Mouse (Mus musculus) liver, embryonic 14.5 days (tissue): ENCODE results near the gene Slc25a13. TPM values are rescaled to one million over a fixed set of nuclear protein-coding genes. Genes with fewer than 3 reads are reported as not detected.

ENCODE experiments used
- ATAC-seq: fragments of 200-750 bp; cut with Nextera tagmentation; 2 replicates; pipeline ENCODE4 v1.8.0; 2017; ENCODE audit warnings: moderate number of reproducible peaks, mild to moderate bottlenecking, moderate library complexity; ENCODE audit not compliant: insufficient read depth
- DNase-seq, 3 experiments: peaks; one replicate each; pipeline ENCODE4 v3.0.0-alpha.2; 2012 to 2013; ENCODE audit warnings: low read depth in 3 of 3, low spot score in 3 of 3
- H3K27ac ChIP-seq: fragments of 300-500 bp; sonication (generic); 2 replicates; pipeline ENCODE4 v1.5.1; 2014; ENCODE audit warnings: moderate library complexity, mild to moderate bottlenecking, control low read depth, inconsistent platforms
- H3K27me3 ChIP-seq: fragments of 300-500 bp; sonication (generic); 2 replicates; pipeline ENCODE4 v1.6.1; 2014; ENCODE audit warnings: mild to moderate bottlenecking, low read length, moderate library complexity; ENCODE audit not compliant: control insufficient read depth, insufficient read depth
- H3K36me3 ChIP-seq: fragments of 300-500 bp; sonication (generic); replicated peaks from 2 replicates; pipeline ENCODE4 v1.6.1; 2014; ENCODE audit warnings: low read depth; ENCODE audit not compliant: control insufficient read depth, insufficient read depth
- H3K4me1 ChIP-seq, 2 experiments: fragments of 200-500 bp in 1 of 2; fragments of 300-500 bp in 1 of 2; sonication (generic) in 1 of 2; replicated peaks; 2 replicates each; pipeline ENCODE4 v1.6.1; 2012 to 2014; ENCODE audit warnings: antibody characterized with exemption in 1 of 2, inconsistent platforms in 1 of 2, low read length in 1 of 2; ENCODE audit not compliant: control insufficient read depth in 2 of 2, insufficient read depth in 2 of 2
- H3K4me2 ChIP-seq: fragments of 300-500 bp; sonication (generic); 2 replicates; pipeline ENCODE4 v1.6.1; 2014; ENCODE audit warnings: low read depth, mild to moderate bottlenecking, control low read depth, moderate library complexity
- H3K4me3 ChIP-seq, 2 experiments: fragments of 200-500 bp in 1 of 2; fragments of 300-500 bp in 1 of 2; sonication (generic) in 1 of 2; 2 replicates each; pipeline ENCODE4 v1.5.1; 2012 to 2014; ENCODE audit warnings: low read depth in 2 of 2, low read length in 2 of 2, mild to moderate bottlenecking in 2 of 2, control low read depth in 1 of 2, inconsistent platforms in 1 of 2, moderate library complexity in 1 of 2; ENCODE audit not compliant: insufficient read depth in 1 of 2
- H3K9ac ChIP-seq: fragments of 300-500 bp; sonication (generic); replicated peaks from 2 replicates; pipeline ENCODE4 v1.6.1; 2014; ENCODE audit warnings: mild to moderate bottlenecking, control low read depth, moderate library complexity
- H3K9me3 ChIP-seq: fragments of 300-500 bp; sonication (generic); 2 replicates; pipeline ENCODE4 v1.6.1; 2016; ENCODE audit warnings: low read length, mixed read lengths; ENCODE audit not compliant: control insufficient read depth
- CTCF ChIP-seq: IDR thresholded peaks from 2 replicates; pipeline ENCODE4 v1.5.1; 2016; ENCODE audit warnings: antibody characterized with exemption, low read depth, control low read depth
- EP300 ChIP-seq: IDR thresholded peaks from 2 replicates; pipeline ENCODE4 v1.6.1; 2016; ENCODE audit warnings: antibody characterized with exemption, low read depth
- WGBS: fragments of 180-500 bp; shearing (Covaris S2); extraction: QIAGEN DNeasy Blood & Tissue Kit; methylation state at CpG from one replicate; pipeline ENCODE4 v1.1.7; 2014; ENCODE audit not compliant: insufficient replicate concordance; 5-methylcytosine and 5-hydroxymethylcytosine counted together
- polyA plus RNA-seq, 2 experiments: library from polyadenylated mRNA; depleted of rRNA in 1 of 2; stranded (reverse) in 1 of 2; unstranded in 1 of 2; fragments of >200 nt; fragmentation: Nextera tagmentation in 1 of 2; extraction: Ambion mirVana in 1 of 2; gene quantifications; 2 replicates each; pipeline versions ENCODE4 v1.2.1 to v1.2.3; 2012 to 2014

The Slc25a13 gene
- polyA plus RNA-seq, 2 experiments: 11.6 to 26.0 TPM

DNA sequence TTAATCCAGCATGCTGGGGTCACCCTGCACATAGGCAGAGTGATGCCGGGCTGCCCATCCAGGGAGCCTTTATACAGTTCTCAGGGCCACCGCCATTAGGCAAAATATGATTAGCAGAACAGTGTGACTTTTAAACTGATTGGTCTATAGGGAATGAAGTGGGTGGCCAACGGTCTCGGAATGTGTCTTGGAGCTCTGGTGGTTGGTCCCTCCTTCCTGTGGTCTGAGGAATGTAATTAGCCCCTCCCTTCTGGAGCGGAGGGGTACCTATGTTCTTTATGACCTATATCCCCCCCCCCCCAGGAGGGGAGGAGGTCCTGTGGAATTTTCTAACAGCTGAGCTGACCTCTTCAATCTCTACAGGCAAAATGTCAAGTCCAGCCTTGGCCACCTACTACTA lies 77.9 kb downstream of the Slc25a13 start:
- Histone ChIP-seq H3K27me3 (no peaks in the 10 kb centered on the region), H3K9me3 (no peaks in the 10 kb centered on the region), H3K9ac (no peak overlapping the region), H3K36me3 (no peaks in the 10 kb centered on the region), H3K4me1 (no peaks in the 10 kb centered on the region), H3K4me3 (no peak overlapping the region), H3K27ac (no peak overlapping the region), H3K4me2 (no peak overlapping the region)
- TF ChIP-seq CTCF (no peak), EP300 (no peak)
- DNase-seq (no peak), ATAC-seq (no peak)
- WGBS: 72% methylated on average over 5 of the region's 5 CpGs

DNA sequence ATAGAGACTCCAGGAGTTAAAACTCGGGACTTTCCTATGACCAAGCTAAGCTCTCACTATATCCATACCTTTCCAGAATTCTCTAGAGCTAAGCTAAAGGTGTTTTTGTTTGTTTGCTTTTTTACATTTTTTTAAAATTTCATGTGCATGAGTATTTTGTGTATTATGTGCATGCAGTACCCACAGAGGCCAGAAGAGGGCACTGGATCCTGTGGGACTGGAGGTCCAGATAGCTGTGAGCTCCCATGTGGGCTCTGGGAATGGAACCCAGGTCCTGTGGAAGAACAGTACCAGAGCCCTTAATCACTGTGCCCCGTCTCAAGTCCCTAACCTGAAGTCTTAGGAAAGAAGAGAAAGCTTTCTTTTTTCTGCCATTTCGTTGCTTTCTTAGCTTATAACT lies 80.2 kb downstream of the Slc25a13 start:
- Histone ChIP-seq H3K9me3 (no peaks in the 10 kb centered on the region), H3K27ac (no peak overlapping the region), H3K4me2 (no peak overlapping the region), H3K36me3 (no peaks in the 10 kb centered on the region), H3K27me3 (no peaks in the 10 kb centered on the region), H3K9ac (no peak overlapping the region), H3K4me1 (no peaks in the 10 kb centered on the region), H3K4me3 (no peak overlapping the region)
- WGBS: 65% methylated on average over 3 of the region's 3 CpGs
- no peak for ATAC-seq
- TF ChIP-seq CTCF (peak; percentile 72), EP300 (no peak)
- no peak for DNase-seq

DNA sequence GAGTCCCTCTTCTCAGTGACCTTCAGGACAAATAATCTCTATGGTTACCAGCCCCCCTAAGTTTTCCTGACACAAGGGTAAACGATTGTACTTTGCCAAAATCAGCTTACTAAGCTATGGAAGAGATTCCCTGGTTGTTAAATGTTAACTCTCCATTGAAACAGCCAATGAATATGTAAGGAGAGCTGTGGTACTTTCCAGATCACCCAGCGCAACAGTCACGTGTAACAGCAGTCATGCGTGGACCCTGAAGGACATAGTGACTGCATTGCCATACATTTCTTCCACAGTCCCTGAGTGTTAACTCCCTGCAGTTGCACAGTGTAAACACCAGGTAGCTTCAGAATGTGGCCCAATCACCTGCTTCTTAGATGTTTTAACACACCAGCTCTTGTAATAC lies 82.0 kb downstream of the Slc25a13 start:
- Histone ChIP-seq H3K9ac (no peak overlapping the region), H3K4me3 (no peak overlapping the region), H3K9me3 (no peaks in the 10 kb centered on the region), H3K27me3 (no peaks in the 10 kb centered on the region), H3K4me1 (no peaks in the 10 kb centered on the region), H3K27ac (no peak overlapping the region), H3K36me3 (no peaks in the 10 kb centered on the region), H3K4me2 (no peak overlapping the region)
- ATAC-seq: no peak
- DNase-seq: no peak
- TF ChIP-seq EP300: no peak
- no peak for TF ChIP-seq CTCF
- whole genome bisulfite sequencing: 79% methylated on average over 4 of the region's 4 CpGs

DNA sequence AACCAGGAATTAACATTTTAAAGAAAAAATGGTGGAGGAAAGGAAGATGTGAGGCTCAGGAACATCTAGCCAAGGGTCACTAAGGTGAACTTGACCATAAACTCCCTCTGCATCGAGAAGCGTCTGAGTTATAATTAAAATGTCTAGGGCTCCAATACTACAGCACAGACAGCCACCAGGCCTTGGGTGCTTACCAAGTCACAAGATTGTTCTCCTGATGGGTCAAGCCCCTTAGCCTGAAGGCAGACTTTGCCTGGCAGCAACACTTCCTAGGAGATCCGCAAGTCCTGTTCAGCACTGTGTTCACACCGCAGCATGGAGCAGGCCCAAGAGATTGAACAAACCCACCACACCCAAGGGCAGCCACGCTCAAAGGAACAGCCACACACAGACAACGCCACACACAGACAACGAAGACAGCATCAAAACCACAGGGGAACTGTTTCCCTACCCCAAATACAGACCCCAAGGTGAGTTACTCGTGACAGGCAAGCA lies 83.4 kb downstream of the Slc25a13 start:
- H3K9ac ChIP-seq: no peak overlapping the region
- H3K36me3 ChIP-seq: no peaks in the 10 kb centered on the region
- no peaks in the 10 kb centered on the region for H3K9me3 ChIP-seq
- H3K4me3 ChIP-seq: no peak overlapping the region
- H3K4me1 ChIP-seq: no peaks in the 10 kb centered on the region
- DNase-seq: no peak
- H3K27me3 ChIP-seq: no peaks in the 10 kb centered on the region
- H3K4me2 ChIP-seq: no peak overlapping the region
- no peak for TF ChIP-seq EP300
- no peak for TF ChIP-seq CTCF
- ATAC-seq: no peak
- H3K27ac ChIP-seq: no peak overlapping the region
- WGBS: 78% methylated on average over 8 of the region's 8 CpGs

DNA sequence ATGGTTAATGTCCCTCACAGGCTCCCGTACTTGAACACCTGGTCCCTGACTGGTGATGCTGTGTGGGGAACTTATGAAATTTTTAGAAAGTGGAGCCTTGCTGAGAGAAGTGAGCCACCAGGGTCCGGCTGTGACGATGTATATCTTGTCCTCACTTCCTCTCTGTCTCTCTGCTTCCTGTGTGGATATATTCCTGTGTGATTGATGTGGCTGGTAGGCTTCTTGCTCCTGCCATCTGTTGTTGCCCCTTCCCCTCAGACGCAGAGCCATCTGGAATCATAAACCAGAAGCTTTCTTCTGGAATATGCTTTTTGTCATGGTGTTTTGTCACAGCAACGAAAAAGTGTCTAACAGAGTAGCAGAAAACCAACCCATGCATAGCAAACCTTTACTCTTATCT lies 84.9 kb downstream of the Slc25a13 start:
- no peaks in the 10 kb centered on the region for H3K4me1 ChIP-seq
- H3K9ac ChIP-seq: no peak overlapping the region
- no peak overlapping the region for H3K4me3 ChIP-seq
- H3K36me3 ChIP-seq: no peaks in the 10 kb centered on the region
- WGBS: 26% methylated on average over 5 of the region's 5 CpGs
- H3K9me3 ChIP-seq: no peaks in the 10 kb centered on the region
- H3K27ac ChIP-seq: no peak overlapping the region
- no peaks in the 10 kb centered on the region for H3K27me3 ChIP-seq
- no peak for ATAC-seq
- no peak overlapping the region for H3K4me2 ChIP-seq
- DNase-seq: no peak
- no peak for TF ChIP-seq CTCF
- no peak for TF ChIP-seq EP300
